Mouse (Mus musculus) liver, embryonic 14.5 days (tissue): ENCODE data around the gene Gm48552. TPM values are rescaled to one million over a fixed set of nuclear protein-coding genes. Genes with fewer than 3 reads are reported as not detected.

ENCODE experiments used
- ATAC-seq: fragments of 200-750 bp; cut with Nextera tagmentation; 2 replicates; pipeline ENCODE4 v1.8.0; 2017; ENCODE audit warnings: moderate number of reproducible peaks, mild to moderate bottlenecking, moderate library complexity; ENCODE audit not compliant: insufficient read depth
- DNase-seq, 3 experiments: peaks; one replicate each; pipeline ENCODE4 v3.0.0-alpha.2; 2012 to 2013; ENCODE audit warnings: low read depth in 3 of 3, low spot score in 3 of 3
- H3K27ac ChIP-seq: fragments of 300-500 bp; sonication (generic); 2 replicates; pipeline ENCODE4 v1.5.1; 2014; ENCODE audit warnings: moderate library complexity, mild to moderate bottlenecking, control low read depth, inconsistent platforms
- H3K27me3 ChIP-seq: fragments of 300-500 bp; sonication (generic); 2 replicates; pipeline ENCODE4 v1.6.1; 2014; ENCODE audit warnings: mild to moderate bottlenecking, low read length, moderate library complexity; ENCODE audit not compliant: control insufficient read depth, insufficient read depth
- H3K36me3 ChIP-seq: fragments of 300-500 bp; sonication (generic); replicated peaks from 2 replicates; pipeline ENCODE4 v1.6.1; 2014; ENCODE audit warnings: low read depth; ENCODE audit not compliant: control insufficient read depth, insufficient read depth
- H3K4me1 ChIP-seq, 2 experiments: fragments of 200-500 bp in 1 of 2; fragments of 300-500 bp in 1 of 2; sonication (generic) in 1 of 2; replicated peaks; 2 replicates each; pipeline ENCODE4 v1.6.1; 2012 to 2014; ENCODE audit warnings: antibody characterized with exemption in 1 of 2, inconsistent platforms in 1 of 2, low read length in 1 of 2; ENCODE audit not compliant: control insufficient read depth in 2 of 2, insufficient read depth in 2 of 2
- H3K4me2 ChIP-seq: fragments of 300-500 bp; sonication (generic); 2 replicates; pipeline ENCODE4 v1.6.1; 2014; ENCODE audit warnings: low read depth, mild to moderate bottlenecking, control low read depth, moderate library complexity
- H3K4me3 ChIP-seq, 2 experiments: fragments of 200-500 bp in 1 of 2; fragments of 300-500 bp in 1 of 2; sonication (generic) in 1 of 2; 2 replicates each; pipeline ENCODE4 v1.5.1; 2012 to 2014; ENCODE audit warnings: low read depth in 2 of 2, low read length in 2 of 2, mild to moderate bottlenecking in 2 of 2, control low read depth in 1 of 2, inconsistent platforms in 1 of 2, moderate library complexity in 1 of 2; ENCODE audit not compliant: insufficient read depth in 1 of 2
- H3K9ac ChIP-seq: fragments of 300-500 bp; sonication (generic); replicated peaks from 2 replicates; pipeline ENCODE4 v1.6.1; 2014; ENCODE audit warnings: mild to moderate bottlenecking, control low read depth, moderate library complexity
- H3K9me3 ChIP-seq: fragments of 300-500 bp; sonication (generic); 2 replicates; pipeline ENCODE4 v1.6.1; 2016; ENCODE audit warnings: low read length, mixed read lengths; ENCODE audit not compliant: control insufficient read depth
- CTCF ChIP-seq: IDR thresholded peaks from 2 replicates; pipeline ENCODE4 v1.5.1; 2016; ENCODE audit warnings: antibody characterized with exemption, low read depth, control low read depth
- EP300 ChIP-seq: IDR thresholded peaks from 2 replicates; pipeline ENCODE4 v1.6.1; 2016; ENCODE audit warnings: antibody characterized with exemption, low read depth
- WGBS: fragments of 180-500 bp; shearing (Covaris S2); extraction: QIAGEN DNeasy Blood & Tissue Kit; methylation state at CpG from one replicate; pipeline ENCODE4 v1.1.7; 2014; ENCODE audit not compliant: insufficient replicate concordance; 5-methylcytosine and 5-hydroxymethylcytosine counted together
- microRNA-seq: library from miRNA; unstranded; fragments of <30 nt; microRNA quantifications from one replicate; pipeline ENCODE4, GENCODE M21; 2016
- polyA plus RNA-seq, 2 experiments: library from polyadenylated mRNA; depleted of rRNA in 1 of 2; stranded (reverse) in 1 of 2; unstranded in 1 of 2; fragments of >200 nt; fragmentation: Nextera tagmentation in 1 of 2; extraction: Ambion mirVana in 1 of 2; gene quantifications; 2 replicates each; pipeline versions ENCODE4 v1.2.1 to v1.2.3; 2012 to 2014

Gene Gm48552
- polyA plus RNA-seq, 2 experiments, result 0.36 to 0.90 TPM

DNA sequence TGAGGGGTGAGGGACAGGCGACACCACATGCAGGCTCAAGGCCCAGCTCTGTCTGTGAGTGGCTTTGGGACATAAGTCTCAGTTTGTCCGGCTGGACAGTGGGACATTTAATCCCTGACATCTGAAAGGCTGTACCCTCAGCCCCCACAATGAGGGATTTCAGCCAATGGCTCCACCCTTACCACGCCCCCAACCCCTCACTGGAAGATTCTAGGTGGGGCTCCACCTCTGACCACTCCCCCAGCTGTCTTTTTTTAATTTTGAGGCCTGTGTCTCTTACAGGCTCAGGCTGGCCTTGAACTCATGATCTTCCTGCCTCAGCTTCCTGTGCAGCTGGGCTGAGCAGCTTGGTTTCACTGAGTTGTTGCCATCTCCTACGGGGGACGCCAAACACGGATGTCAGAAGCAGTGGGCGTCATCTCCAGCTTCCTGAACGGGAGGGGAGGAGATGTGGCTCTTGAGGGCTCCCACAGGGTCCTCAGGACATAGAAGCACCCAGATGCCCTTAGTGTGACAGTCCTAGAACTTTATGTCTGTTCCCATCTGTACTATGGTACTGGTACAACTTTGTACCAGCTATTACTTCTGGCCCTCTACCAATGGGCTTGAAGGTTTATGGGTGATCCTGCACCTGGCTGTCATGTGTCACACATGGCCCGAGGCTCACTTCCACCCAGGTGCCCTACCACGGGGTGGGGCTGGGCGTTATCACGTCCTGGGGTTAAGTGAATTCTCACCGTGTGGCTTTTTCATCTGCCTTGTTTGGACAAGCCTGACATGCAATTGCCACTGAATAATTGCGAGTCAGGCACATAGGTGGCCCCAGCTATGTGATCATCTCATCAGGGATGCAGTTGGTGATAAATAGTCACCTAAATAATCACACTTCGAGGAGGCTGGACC lies 45.8 kb downstream of the Gm48552 start:
- Histone ChIP-seq H3K4me1 (peaks cover 4 to 6% of the 10 kb centered on the region in 2 experiments), H3K4me3 (no peak overlapping the region), H3K27ac (no peak overlapping the region), H3K9me3 (no peaks in the 10 kb centered on the region), H3K36me3 (no peaks in the 10 kb centered on the region), H3K27me3 (peaks cover 12% of the 10 kb centered on the region), H3K4me2 (no peak overlapping the region), H3K9ac (no peak overlapping the region)
- TF ChIP-seq EP300, result no peak
- no peak for TF ChIP-seq CTCF
- DNase-seq, result no peak
- 37% methylated on average over 15 of the region's 15 CpGs for WGBS
- ATAC-seq, result no peak

DNA sequence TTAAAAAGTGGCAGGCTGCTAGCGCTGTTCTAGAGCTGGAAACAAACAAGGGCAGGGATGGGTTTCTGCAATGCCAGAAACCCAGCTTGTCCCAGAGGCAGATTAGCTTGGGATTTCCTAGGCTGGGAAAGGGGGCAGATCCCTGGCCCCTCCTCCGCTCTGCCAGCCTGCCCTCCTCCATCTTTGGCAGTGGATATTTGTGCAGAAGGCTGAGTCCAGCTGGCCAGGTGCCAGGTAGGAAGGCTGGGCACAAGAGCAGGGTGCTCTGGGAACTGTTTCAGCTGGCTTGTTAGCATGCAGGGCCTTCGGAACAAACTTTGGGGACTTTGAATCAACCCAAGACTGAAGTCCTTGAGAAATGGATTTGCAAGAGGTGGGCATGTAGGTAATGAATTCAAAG lies 46.6 kb downstream of the Gm48552 start:
- TF ChIP-seq CTCF, result no peak
- no peak for TF ChIP-seq EP300
- Histone ChIP-seq H3K9ac (no peak overlapping the region), H3K27me3 (peaks cover 12% of the 10 kb centered on the region), H3K4me2 (no peak overlapping the region), H3K36me3 (no peaks in the 10 kb centered on the region), H3K4me1 (peaks cover 4 to 6% of the 10 kb centered on the region in 2 experiments), H3K27ac (no peak overlapping the region), H3K9me3 (no peaks in the 10 kb centered on the region), H3K4me3 (no peak overlapping the region)
- no peak for DNase-seq
- 69% methylated on average over 3 of the region's 3 CpGs for WGBS
- ATAC-seq, result no peak

Small RNAs within 50 kb of the gene (microRNA-seq; reads per million reads assigned to microRNA genes)
- gene Mir1191b (not detected), gene Mir6913 (not detected)

Other genes starting within 250 kb of the Gm48552 start
Only the 30 nearest of the 34 such genes appear.
- gene Eef2, start 212.4 kb upstream of the Gm48552 start, polyA plus RNA-seq (2012; rRNA removed), result 476 and 570 TPM in 2 replicates
- gene Eef2, start 212.4 kb upstream of the Gm48552 start, polyA plus RNA-seq (2014; fragmentation: Nextera tagmentation; extraction: Ambion mirVana), result 233 and 270 TPM in 2 replicates
- 16.6 and 17.6 TPM in 2 replicates for gene Dapk3, start 206.0 kb upstream of the Gm48552 start, polyA plus RNA-seq (2012; rRNA removed)
- gene Dapk3, start 206.0 kb upstream of the Gm48552 start, polyA plus RNA-seq (2014; fragmentation: Nextera tagmentation; extraction: Ambion mirVana), result 13.0 and 16.5 TPM in 2 replicates
- not detected in 2 replicates for gene 4930442H23Rik, start 205.2 kb upstream of the Gm48552 start, polyA plus RNA-seq (2012; rRNA removed)
- gene 4930442H23Rik, start 205.2 kb upstream of the Gm48552 start, polyA plus RNA-seq (2014; fragmentation: Nextera tagmentation; extraction: Ambion mirVana), result not detected in 2 replicates
- not detected in 2 replicates for gene Nmrk2, start 187.0 kb upstream of the Gm48552 start, polyA plus RNA-seq (2012; rRNA removed)
- not detected in 2 replicates for gene Nmrk2, start 187.0 kb upstream of the Gm48552 start, polyA plus RNA-seq (2014; fragmentation: Nextera tagmentation; extraction: Ambion mirVana)
- gene Atcay, start 158.2 kb upstream of the Gm48552 start, polyA plus RNA-seq (2012; rRNA removed), result 0.01 and 0.14 TPM in 2 replicates
- gene Atcay, start 158.2 kb upstream of the Gm48552 start, polyA plus RNA-seq (2014; fragmentation: Nextera tagmentation; extraction: Ambion mirVana), result not detected in 2 replicates
- gene Zfr2, start 155.8 kb upstream of the Gm48552 start, polyA plus RNA-seq (2012; rRNA removed), result 0.39 and 0.46 TPM in 2 replicates
- 0.21 and 0.38 TPM in 2 replicates for gene Zfr2, start 155.8 kb upstream of the Gm48552 start, polyA plus RNA-seq (2014; fragmentation: Nextera tagmentation; extraction: Ambion mirVana)
- 0.74 and 1.1 TPM in 2 replicates for gene Matk, start 136.1 kb upstream of the Gm48552 start, polyA plus RNA-seq (2012; rRNA removed)
- gene Matk, start 136.1 kb upstream of the Gm48552 start, polyA plus RNA-seq (2014; fragmentation: Nextera tagmentation; extraction: Ambion mirVana), result 1.3 and 1.6 TPM in 2 replicates
- gene Mrpl54, start 122.1 kb upstream of the Gm48552 start, polyA plus RNA-seq (2012; rRNA removed), result 42.8 and 49.9 TPM in 2 replicates
- 113 and 120 TPM in 2 replicates for gene Mrpl54, start 122.1 kb upstream of the Gm48552 start, polyA plus RNA-seq (2014; fragmentation: Nextera tagmentation; extraction: Ambion mirVana)
- 14.3 and 14.6 TPM in 2 replicates for gene Apba3, start 122.0 kb upstream of the Gm48552 start, polyA plus RNA-seq (2012; rRNA removed)
- 15.7 and 16.1 TPM in 2 replicates for gene Apba3, start 122.0 kb upstream of the Gm48552 start, polyA plus RNA-seq (2014; fragmentation: Nextera tagmentation; extraction: Ambion mirVana)
- 0.38 and 0.40 TPM in 2 replicates for gene Tjp3, start 97.4 kb upstream of the Gm48552 start, polyA plus RNA-seq (2012; rRNA removed)
- 0.20 and 0.37 TPM in 2 replicates for gene Tjp3, start 97.4 kb upstream of the Gm48552 start, polyA plus RNA-seq (2014; fragmentation: Nextera tagmentation; extraction: Ambion mirVana)
- 12.8 and 13.1 TPM in 2 replicates for gene Pip5k1c, start 96.0 kb upstream of the Gm48552 start, polyA plus RNA-seq (2012; rRNA removed)
- gene Pip5k1c, start 96.0 kb upstream of the Gm48552 start, polyA plus RNA-seq (2014; fragmentation: Nextera tagmentation; extraction: Ambion mirVana), result 10.5 and 12.5 TPM in 2 replicates
- gene Cactin, start 67.9 kb upstream of the Gm48552 start, polyA plus RNA-seq (2012; rRNA removed), result 20.8 and 24.3 TPM in 2 replicates
- gene Cactin, start 67.9 kb upstream of the Gm48552 start, polyA plus RNA-seq (2014; fragmentation: Nextera tagmentation; extraction: Ambion mirVana), result 12.1 and 16.6 TPM in 2 replicates
- 2.4 and 3.1 TPM in 2 replicates for gene Tbxa2r, start 60.3 kb upstream of the Gm48552 start, polyA plus RNA-seq (2012; rRNA removed)
- 1.9 and 3.3 TPM in 2 replicates for gene Tbxa2r, start 60.3 kb upstream of the Gm48552 start, polyA plus RNA-seq (2014; fragmentation: Nextera tagmentation; extraction: Ambion mirVana)
- gene Gipc3, start 45.7 kb upstream of the Gm48552 start, polyA plus RNA-seq (2012; rRNA removed), result 0.01 TPM in 2 replicates
- not detected in 2 replicates for gene Gipc3, start 45.7 kb upstream of the Gm48552 start, polyA plus RNA-seq (2014; fragmentation: Nextera tagmentation; extraction: Ambion mirVana)
- gene Hmg20b, start 38.5 kb upstream of the Gm48552 start, polyA plus RNA-seq (2012; rRNA removed), result 20.6 and 24.9 TPM in 2 replicates
- 20.3 and 23.7 TPM in 2 replicates for gene Hmg20b, start 38.5 kb upstream of the Gm48552 start, polyA plus RNA-seq (2014; fragmentation: Nextera tagmentation; extraction: Ambion mirVana)
- 8.4 and 9.3 TPM in 2 replicates for gene Mfsd12, start 31.5 kb upstream of the Gm48552 start, polyA plus RNA-seq (2012; rRNA removed)
- gene Mfsd12, start 31.5 kb upstream of the Gm48552 start, polyA plus RNA-seq (2014; fragmentation: Nextera tagmentation; extraction: Ambion mirVana), result 6.1 and 8.3 TPM in 2 replicates
- gene 4930404N11Rik, start 23.2 kb upstream of the Gm48552 start, polyA plus RNA-seq (2012; rRNA removed), result 0.55 and 0.78 TPM in 2 replicates
- 0.44 and 0.60 TPM in 2 replicates for gene 4930404N11Rik, start 23.2 kb upstream of the Gm48552 start, polyA plus RNA-seq (2014; fragmentation: Nextera tagmentation; extraction: Ambion mirVana)
- 73.1 and 86.2 TPM in 2 replicates for gene Fzr1, start 10.5 kb upstream of the Gm48552 start, polyA plus RNA-seq (2012; rRNA removed)
- gene Fzr1, start 10.5 kb upstream of the Gm48552 start, polyA plus RNA-seq (2014; fragmentation: Nextera tagmentation; extraction: Ambion mirVana), result 80.5 and 85.2 TPM in 2 replicates
- gene Dohh, start 4.6 kb upstream of the Gm48552 start, polyA plus RNA-seq (2012; rRNA removed), result 29.8 and 32.2 TPM in 2 replicates
- 35.0 and 39.7 TPM in 2 replicates for gene Dohh, start 4.6 kb upstream of the Gm48552 start, polyA plus RNA-seq (2014; fragmentation: Nextera tagmentation; extraction: Ambion mirVana)
- 1.0 and 1.7 TPM in 2 replicates for gene Gm48551, start 4.5 kb upstream of the Gm48552 start, polyA plus RNA-seq (2012; rRNA removed)
- gene Gm48551, start 4.5 kb upstream of the Gm48552 start, polyA plus RNA-seq (2014; fragmentation: Nextera tagmentation; extraction: Ambion mirVana), result 0.37 and 0.47 TPM in 2 replicates
- 1.6 and 1.9 TPM in 2 replicates for gene Smim24, start 4.0 kb downstream of the Gm48552 start, polyA plus RNA-seq (2012; rRNA removed)
- 1.7 and 1.8 TPM in 2 replicates for gene Smim24, start 4.0 kb downstream of the Gm48552 start, polyA plus RNA-seq (2014; fragmentation: Nextera tagmentation; extraction: Ambion mirVana)
- 1.2 and 1.3 TPM in 2 replicates for gene Nfic, start 66.6 kb downstream of the Gm48552 start, polyA plus RNA-seq (2012; rRNA removed)
- 4.6 and 7.3 TPM in 2 replicates for gene Nfic, start 66.6 kb downstream of the Gm48552 start, polyA plus RNA-seq (2014; fragmentation: Nextera tagmentation; extraction: Ambion mirVana)
- 0.02 and 0.32 TPM in 2 replicates for gene Celf5, start 93.7 kb downstream of the Gm48552 start, polyA plus RNA-seq (2012; rRNA removed)
- not detected in 2 replicates for gene Celf5, start 93.7 kb downstream of the Gm48552 start, polyA plus RNA-seq (2014; fragmentation: Nextera tagmentation; extraction: Ambion mirVana)
- 55.7 and 71.3 TPM in 2 replicates for gene Ncln, start 107.4 kb downstream of the Gm48552 start, polyA plus RNA-seq (2012; rRNA removed)
- gene Ncln, start 107.4 kb downstream of the Gm48552 start, polyA plus RNA-seq (2014; fragmentation: Nextera tagmentation; extraction: Ambion mirVana), result 23.7 and 29.4 TPM in 2 replicates
- 1.5 and 1.8 TPM in 2 replicates for gene S1pr4, start 111.1 kb downstream of the Gm48552 start, polyA plus RNA-seq (2012; rRNA removed)
- 1.4 and 1.5 TPM in 2 replicates for gene S1pr4, start 111.1 kb downstream of the Gm48552 start, polyA plus RNA-seq (2014; fragmentation: Nextera tagmentation; extraction: Ambion mirVana)
- gene Gna15, start 135.2 kb downstream of the Gm48552 start, polyA plus RNA-seq (2012; rRNA removed), result 4.2 and 4.6 TPM in 2 replicates
- 3.2 and 4.7 TPM in 2 replicates for gene Gna15, start 135.2 kb downstream of the Gm48552 start, polyA plus RNA-seq (2014; fragmentation: Nextera tagmentation; extraction: Ambion mirVana)
- gene Gna11, start 156.2 kb downstream of the Gm48552 start, polyA plus RNA-seq (2012; rRNA removed), result 14.8 and 17.0 TPM in 2 replicates
- 17.3 and 17.4 TPM in 2 replicates for gene Gna11, start 156.2 kb downstream of the Gm48552 start, polyA plus RNA-seq (2014; fragmentation: Nextera tagmentation; extraction: Ambion mirVana)
- gene Aes, start 170.5 kb downstream of the Gm48552 start, polyA plus RNA-seq (2012; rRNA removed), result 113 and 134 TPM in 2 replicates
- gene Aes, start 170.5 kb downstream of the Gm48552 start, polyA plus RNA-seq (2014; fragmentation: Nextera tagmentation; extraction: Ambion mirVana), result 139 and 156 TPM in 2 replicates
- gene Tle2, start 185.6 kb downstream of the Gm48552 start, polyA plus RNA-seq (2012; rRNA removed), result 5.2 and 6.5 TPM in 2 replicates
- 0.82 and 0.90 TPM in 2 replicates for gene Tle2, start 185.6 kb downstream of the Gm48552 start, polyA plus RNA-seq (2014; fragmentation: Nextera tagmentation; extraction: Ambion mirVana)
- 4.5 and 4.8 TPM in 2 replicates for gene Tle6, start 212.1 kb downstream of the Gm48552 start, polyA plus RNA-seq (2012; rRNA removed)
- gene Tle6, start 212.1 kb downstream of the Gm48552 start, polyA plus RNA-seq (2014; fragmentation: Nextera tagmentation; extraction: Ambion mirVana), result 5.6 and 5.8 TPM in 2 replicates